Mouse (Mus musculus) midbrain, embryonic 16.5 days (tissue): Measurements from ENCODE around the gene Sfi1. TPM values are rescaled to one million over a fixed set of nuclear protein-coding genes. Genes with fewer than 3 reads are reported as not detected.
"Not testable (repeated sequence)": the region's sequence is repeated elsewhere in the genome, so short reads cannot be mapped to it uniquely, and the experiment has no call there.

Experiments used
- ATAC-seq: fragments of 200-750 bp; cut with Nextera tagmentation; 2 replicates; pipeline ENCODE4 v1.8.0; 2017; ENCODE audit warnings: moderate TSS enrichment
- H3K27ac ChIP-seq: fragments of 300-500 bp; sonication (generic); 2 replicates; pipeline ENCODE4 v1.5.1; 2014; ENCODE audit warnings: mild to moderate bottlenecking, low read length, mixed read lengths
- H3K27me3 ChIP-seq: fragments of 300-500 bp; sonication (generic); 2 replicates; pipeline ENCODE4 v1.6.1; 2014; ENCODE audit warnings: low read depth, low read length, mixed read lengths; ENCODE audit not compliant: control insufficient read depth, insufficient read depth
- H3K36me3 ChIP-seq: fragments of 300-500 bp; sonication (generic); 2 replicates; pipeline ENCODE4 v1.6.1; 2014; ENCODE audit warnings: mild to moderate bottlenecking, low read length, moderate library complexity, mixed read lengths; ENCODE audit not compliant: control insufficient read depth, insufficient read depth
- H3K4me1 ChIP-seq: fragments of 300-500 bp; sonication (generic); 2 replicates; pipeline ENCODE4 v1.6.1; 2014; ENCODE audit warnings: mild to moderate bottlenecking, low read length, mixed read lengths; ENCODE audit not compliant: control insufficient read depth, insufficient read depth
- H3K4me2 ChIP-seq: fragments of 300-500 bp; sonication (generic); 2 replicates; pipeline ENCODE4 v1.6.1; 2014; ENCODE audit warnings: mild to moderate bottlenecking, low read length, mixed read lengths
- H3K4me3 ChIP-seq: fragments of 300-500 bp; sonication (generic); 2 replicates; pipeline ENCODE4 v1.5.1; 2014; ENCODE audit warnings: low read depth, mild to moderate bottlenecking, low read length, moderate library complexity, mixed read lengths
- H3K9ac ChIP-seq: fragments of 300-500 bp; sonication (generic); 2 replicates; pipeline ENCODE4 v1.6.1; 2014; ENCODE audit warnings: low read depth, low read length, mixed read lengths
- H3K9me3 ChIP-seq: fragments of 300-500 bp; sonication (generic); replicated peaks from 2 replicates; pipeline ENCODE4 v1.6.1; 2014; ENCODE audit warnings: mild to moderate bottlenecking, low read length, mixed read lengths; ENCODE audit not compliant: control insufficient read depth, poor library complexity, severe bottlenecking
- WGBS: fragments of 180-500 bp; shearing (Covaris S2); extraction: QIAGEN DNeasy Blood & Tissue Kit; methylation state at CpG from one replicate; pipeline ENCODE4 v1.1.7; 2014; 5-methylcytosine and 5-hydroxymethylcytosine counted together
- polyA plus RNA-seq: library from polyadenylated mRNA; unstranded; fragments of >200 nt; fragmentation: Nextera tagmentation; extraction: Ambion mirVana; gene quantifications from 2 replicates; pipeline ENCODE4 v1.2.1, GENCODE M21; 2015

Sfi1 gene
- polyA plus RNA-seq, 1 experiment from 2014 or later = 19.4 TPM

DNA sequence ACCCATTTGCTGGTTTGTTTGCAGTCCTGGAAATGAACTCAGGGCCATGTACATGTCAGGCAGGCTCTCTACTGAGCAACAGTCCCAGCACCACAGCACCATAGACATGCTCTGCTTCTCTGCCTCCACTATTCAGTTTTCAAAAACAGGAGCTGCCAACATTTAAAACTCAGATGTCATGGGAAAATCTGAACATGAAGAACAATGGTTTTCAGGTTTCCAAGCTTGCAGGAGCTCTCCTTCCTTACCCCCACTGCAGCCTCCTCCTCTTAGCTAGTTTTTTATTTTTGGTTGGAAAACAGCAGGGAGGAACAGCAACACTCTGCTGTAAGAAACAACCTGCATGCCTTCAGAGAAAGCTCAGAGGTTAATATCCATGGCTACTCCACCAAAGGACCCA, 26.9 kb downstream of the Sfi1 start:
- H3K4me2 ChIP-seq, H3K27ac ChIP-seq, ATAC-seq, H3K4me3 ChIP-seq, H3K4me1 ChIP-seq, H3K27me3 ChIP-seq, H3K36me3 ChIP-seq, H3K9ac ChIP-seq: not testable (repeated sequence)
- H3K9me3 ChIP-seq = peaks cover 13% of the 10 kb centered on the region

DNA sequence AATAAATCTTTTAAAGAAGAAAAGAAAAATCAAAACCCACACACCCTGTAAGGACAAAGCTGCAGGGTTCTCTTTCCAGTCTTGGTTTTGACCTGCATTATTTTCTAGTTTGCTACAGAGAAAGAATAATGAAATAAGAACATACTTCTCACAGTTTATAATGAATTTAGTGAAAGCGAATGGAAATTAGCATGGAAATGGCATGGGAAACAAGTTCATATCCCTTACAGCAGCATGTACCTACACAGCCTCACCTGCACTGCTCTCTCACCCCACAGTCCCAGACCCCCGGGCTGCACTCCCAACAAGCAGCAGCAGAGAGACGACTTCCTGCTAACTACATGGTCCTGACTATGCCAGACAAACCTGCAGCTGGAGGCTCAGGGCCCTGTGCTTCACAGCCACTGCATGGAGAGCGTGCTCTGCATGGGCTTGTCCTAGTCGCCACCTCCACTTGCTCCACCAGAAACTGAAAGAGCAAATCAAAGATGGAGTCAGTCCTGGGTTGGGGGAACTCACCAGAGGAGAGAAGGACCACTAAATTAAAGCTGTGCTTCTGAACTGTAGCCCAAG, 28.0 kb downstream of the Sfi1 start:
- H3K4me2 ChIP-seq, H3K36me3 ChIP-seq, H3K27me3 ChIP-seq, H3K4me1 ChIP-seq, H3K27ac ChIP-seq, H3K4me3 ChIP-seq, H3K9ac ChIP-seq: not testable (repeated sequence)
- H3K9me3 ChIP-seq = peaks cover 14% of the 10 kb centered on the region
- WGBS = 85% methylated on average over 3 of the region's 5 CpGs
- ATAC-seq = peak; percentile 30

- not testable (repeated sequence) for H3K27ac ChIP-seq, H3K36me3 ChIP-seq, H3K4me2 ChIP-seq, H3K4me1 ChIP-seq, H3K9ac ChIP-seq, H3K4me3 ChIP-seq, H3K27me3 ChIP-seq, ATAC-seq
- H3K9me3 ChIP-seq = peaks cover 14% of the 10 kb centered on the region
- WGBS = 67% methylated on average over 3 of the region's 3 CpGs
Measured at GRCm38 (mm10) chr11:3163661-3164060, 29.6 kb downstream of the Sfi1 start.

DNA sequence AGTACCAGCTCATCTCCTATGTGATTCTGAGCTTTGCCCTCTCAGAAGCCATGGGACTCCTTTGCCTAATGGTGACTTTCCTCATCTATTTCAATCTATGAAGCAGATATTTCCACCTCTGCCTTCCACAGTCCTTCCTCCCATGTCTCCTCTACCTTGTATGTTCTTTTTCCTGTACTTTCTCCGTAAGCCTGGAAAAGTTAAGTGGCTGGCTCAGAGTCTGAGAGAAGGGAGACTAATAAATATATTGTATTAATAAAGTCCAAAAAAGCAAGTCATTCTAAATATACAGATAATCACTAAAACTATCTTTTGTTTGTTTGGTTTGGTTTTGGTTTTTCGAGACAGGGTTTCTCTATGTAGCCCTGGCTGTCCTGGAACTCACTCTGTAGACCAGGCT, 30.1 kb downstream of the Sfi1 start:
- not testable (repeated sequence) for H3K4me3 ChIP-seq, H3K4me2 ChIP-seq, ATAC-seq, H3K36me3 ChIP-seq, H3K27me3 ChIP-seq, H3K9ac ChIP-seq, H3K27ac ChIP-seq, H3K4me1 ChIP-seq
- H3K9me3 ChIP-seq = peaks cover 14% of the 10 kb centered on the region
- WGBS = 93% methylated on average over 2 of the region's 2 CpGs

GRCm38 (mm10) chr11:3162236-3162897, 30.9 kb downstream of the Sfi1 start:
- H3K4me1 ChIP-seq, H3K9ac ChIP-seq, H3K27ac ChIP-seq, H3K27me3 ChIP-seq, H3K4me3 ChIP-seq, H3K36me3 ChIP-seq, H3K4me2 ChIP-seq: not testable (repeated sequence)
- WGBS = 66% methylated on average over 5 of the region's 5 CpGs
- ATAC-seq = peak; percentile 33
- H3K9me3 ChIP-seq = peaks cover 12% of the 10 kb centered on the region

DNA sequence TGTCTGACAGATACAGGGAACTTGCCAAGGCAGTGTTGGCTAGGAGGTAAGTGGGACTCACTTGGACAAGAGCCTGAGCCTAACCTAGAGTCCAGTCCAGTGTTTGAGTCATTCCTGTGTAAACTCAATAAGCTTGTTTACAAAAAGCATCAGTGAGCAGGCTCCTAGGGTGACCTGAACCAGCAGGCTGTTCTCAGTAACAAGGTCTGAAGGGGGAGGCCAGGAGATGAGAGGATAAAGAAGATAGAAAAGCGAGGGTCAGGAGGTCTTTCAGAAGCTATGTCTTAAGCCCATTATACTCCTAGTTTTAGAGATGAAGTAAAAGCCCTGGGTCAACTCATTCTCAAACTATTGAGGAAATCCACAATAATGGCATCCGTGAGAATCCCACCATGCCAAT, 31.9 kb downstream of the Sfi1 start:
- H3K9me3 ChIP-seq = peaks cover 14% of the 10 kb centered on the region
- ATAC-seq, H3K27me3 ChIP-seq, H3K4me1 ChIP-seq, H3K4me3 ChIP-seq, H3K27ac ChIP-seq, H3K4me2 ChIP-seq, H3K36me3 ChIP-seq, H3K9ac ChIP-seq: not testable (repeated sequence)
- WGBS = 55% methylated on average over 1 of the region's 2 CpGs

GRCm38 (mm10) chr11:3158800-3159199, 34.5 kb downstream of the Sfi1 start:
- ATAC-seq, H3K4me1 ChIP-seq, H3K36me3 ChIP-seq, H3K4me3 ChIP-seq, H3K4me2 ChIP-seq, H3K27ac ChIP-seq, H3K9ac ChIP-seq, H3K27me3 ChIP-seq: not testable (repeated sequence)
- WGBS = 92% methylated on average over 4 of the region's 4 CpGs
- peaks cover 13% of the 10 kb centered on the region for H3K9me3 ChIP-seq

GRCm38 (mm10) chr11:3157996-3158395, 35.3 kb downstream of the Sfi1 start:
- 97% methylated on average over 6 of the region's 6 CpGs for WGBS
- ATAC-seq = not testable (repeated sequence)

GRCm38 (mm10) chr11:3156991-3157390, 36.3 kb downstream of the Sfi1 start:
- H3K4me2 ChIP-seq, ATAC-seq, H3K27me3 ChIP-seq, H3K4me1 ChIP-seq, H3K27ac ChIP-seq, H3K4me3 ChIP-seq, H3K36me3 ChIP-seq, H3K9ac ChIP-seq: not testable (repeated sequence)
- 90% methylated on average over 2 of the region's 3 CpGs for whole genome bisulfite sequencing
- H3K9me3 ChIP-seq = peaks cover 12% of the 10 kb centered on the region

More at GRCm38 (mm10) chr11:3157996-3158395, 35.3 kb downstream of the Sfi1 start:
- H3K9ac ChIP-seq, H3K27me3 ChIP-seq, H3K4me3 ChIP-seq, H3K27ac ChIP-seq, H3K36me3 ChIP-seq, H3K4me1 ChIP-seq, H3K4me2 ChIP-seq: not testable (repeated sequence)
- peaks cover 15% of the 10 kb centered on the region for H3K9me3 ChIP-seq
